Mouse (Mus musculus) liver, embryonic 12.5 days (tissue): ENCODE data around the gene Fam3c. TPM values are rescaled to one million over a fixed set of nuclear protein-coding genes. Genes with fewer than 3 reads are reported as not detected.
A peak's percentile ranks its signal among the peaks of the same experiment; 100 is the strongest.
"Not testable (repeated sequence)": the region's sequence is repeated elsewhere in the genome, so short reads cannot be mapped to it uniquely, and the experiment has no call there.

Experiments used
- ATAC-seq: fragments of 200-750 bp; cut with Nextera tagmentation; 2 replicates; pipeline ENCODE4 v1.8.0; 2017; ENCODE audit warnings: moderate number of reproducible peaks, mild to moderate bottlenecking, moderate library complexity
- H3K27ac ChIP-seq: fragments of 300-500 bp; sonication (generic); 2 replicates; pipeline ENCODE4 v1.5.1; 2016; ENCODE audit warnings: mild to moderate bottlenecking
- H3K27me3 ChIP-seq: fragments of 300-500 bp; sonication (generic); replicated peaks from 2 replicates; pipeline ENCODE4 v1.6.1; 2016; ENCODE audit warnings: mild to moderate bottlenecking, moderate library complexity
- H3K36me3 ChIP-seq: fragments of 300-500 bp; sonication (generic); 2 replicates; pipeline ENCODE4 v1.6.1; 2016; ENCODE audit warnings: mild to moderate bottlenecking, moderate library complexity
- H3K4me1 ChIP-seq: fragments of 300-500 bp; sonication (generic); 2 replicates; pipeline ENCODE4 v1.6.1; 2016
- H3K4me2 ChIP-seq: fragments of 300-500 bp; sonication (generic); 2 replicates; pipeline ENCODE4 v1.6.1; 2016; ENCODE audit warnings: mild to moderate bottlenecking, moderate library complexity
- H3K4me3 ChIP-seq: fragments of 300-500 bp; sonication (generic); 2 replicates; pipeline ENCODE4 v1.5.1; 2016; ENCODE audit warnings: mild to moderate bottlenecking, moderate library complexity
- H3K9ac ChIP-seq: fragments of 300-500 bp; sonication (generic); 2 replicates; pipeline ENCODE4 v1.6.1; 2016; ENCODE audit warnings: mild to moderate bottlenecking, moderate library complexity
- H3K9me3 ChIP-seq: fragments of 300-500 bp; sonication (generic); replicated peaks from 2 replicates; pipeline ENCODE4 v1.6.1; 2016; ENCODE audit warnings: mild to moderate bottlenecking, moderate library complexity
- WGBS: fragments of 180-500 bp; shearing (Covaris S2); methylation state at CpG from one replicate; pipeline ENCODE4 v1.1.7; 2016; ENCODE audit not compliant: insufficient replicate concordance; 5-methylcytosine and 5-hydroxymethylcytosine counted together
- polyA plus RNA-seq: library from polyadenylated mRNA; unstranded; fragments of >200 nt; fragmentation: Nextera tagmentation; extraction: Ambion mirVana; gene quantifications from 2 replicates; pipeline ENCODE4 v1.2.1, GENCODE M21; 2016

Fam3c gene
- polyA plus RNA-seq, 1 experiment from 2014 or later = 22.1 TPM

GRCm38 (mm10) chr6:22288004-22288736, 67.9 kb downstream of the Fam3c start, which contains the start of gene Wnt16:
TSS of gene Wnt16 (plus strand) at chr6:22288227.
- Histone ChIP-seq H3K36me3 (no peaks in the 10 kb centered on the region), H3K27me3 (peaks cover 43% of the 10 kb centered on the region), H3K4me3 (peak within 1 kb of the TSS; percentile 28), H3K9me3 (no peaks in the 10 kb centered on the region), H3K4me2 (peak within 1 kb of the TSS; percentile 56), H3K27ac (no peak within 1 kb of the TSS), H3K9ac (no peak within 1 kb of the TSS), H3K4me1 (peaks cover 7% of the 10 kb centered on the region; the same call in 1 of the 2 replicates)
- ATAC-seq = 0 out of 2 replicates have a peak, but pooled peaks have one; percentile 18
- 2% methylated on average over 20 of the region's 20 CpGs for WGBS

DNA sequence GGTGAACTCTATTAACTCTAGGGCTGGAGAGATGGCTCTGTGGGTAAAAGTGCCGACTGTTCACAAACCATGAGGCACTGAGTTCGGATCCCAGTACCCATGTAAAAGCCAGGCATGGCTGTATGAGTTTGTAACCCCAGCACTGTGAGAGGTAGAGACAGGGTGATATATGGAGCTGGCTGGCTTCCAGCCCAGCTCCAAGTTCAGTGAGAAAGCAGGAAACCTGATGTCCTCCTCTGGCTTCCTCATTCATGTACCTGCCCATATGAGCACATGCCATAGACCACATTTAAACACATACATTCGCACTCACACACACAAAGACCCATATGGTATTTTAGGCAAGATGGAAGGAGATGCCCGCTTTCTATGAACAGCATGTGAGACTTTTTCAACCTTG, 73.6 kb downstream of the Fam3c start:
- Histone ChIP-seq H3K4me3 (no peak overlapping the region), H3K4me1 (no peaks in the 10 kb centered on the region), H3K9ac (no peak overlapping the region), H3K36me3 (no peaks in the 10 kb centered on the region), H3K9me3 (no peaks in the 10 kb centered on the region), H3K4me2 (no peak overlapping the region), H3K27ac (no peak overlapping the region), H3K27me3 (peaks cover 11% of the 10 kb centered on the region)
- ATAC-seq = no peak
- WGBS = 66% methylated on average over 4 of the region's 4 CpGs

DNA sequence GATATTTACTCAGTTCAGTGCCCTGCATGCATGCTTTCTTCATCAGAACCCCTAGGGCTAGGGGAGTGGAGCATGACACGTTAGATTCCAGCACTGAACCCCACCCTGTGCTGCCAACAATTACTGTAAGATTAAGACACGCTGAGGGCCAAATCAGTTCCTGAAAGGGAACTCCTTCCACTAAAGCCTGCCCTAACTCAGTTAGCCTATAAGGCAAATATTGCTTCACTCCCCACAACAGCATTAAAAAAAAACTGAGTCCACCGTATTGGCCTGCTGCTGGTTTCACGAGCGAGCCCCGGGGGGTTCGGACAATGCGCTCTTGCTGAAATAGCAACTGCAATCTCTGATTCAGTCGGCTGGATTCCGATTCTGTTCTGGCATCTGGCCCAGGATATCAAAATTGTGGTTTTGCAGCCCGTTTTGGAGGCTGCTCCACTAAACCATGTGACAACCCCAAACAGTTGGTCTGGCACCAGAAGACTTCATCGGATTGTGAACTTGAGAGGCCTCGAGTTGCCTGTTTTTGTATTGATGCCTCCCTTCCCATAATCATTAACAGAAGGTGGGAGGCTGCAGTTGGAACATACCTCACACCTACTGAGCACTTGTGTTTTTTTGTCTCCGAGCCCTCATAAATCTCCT, 75.7 kb downstream of the Fam3c start:
- Histone ChIP-seq H3K27me3 (no peaks in the 10 kb centered on the region), H3K4me3 (no peak overlapping the region)
- no peak for ATAC-seq

DNA sequence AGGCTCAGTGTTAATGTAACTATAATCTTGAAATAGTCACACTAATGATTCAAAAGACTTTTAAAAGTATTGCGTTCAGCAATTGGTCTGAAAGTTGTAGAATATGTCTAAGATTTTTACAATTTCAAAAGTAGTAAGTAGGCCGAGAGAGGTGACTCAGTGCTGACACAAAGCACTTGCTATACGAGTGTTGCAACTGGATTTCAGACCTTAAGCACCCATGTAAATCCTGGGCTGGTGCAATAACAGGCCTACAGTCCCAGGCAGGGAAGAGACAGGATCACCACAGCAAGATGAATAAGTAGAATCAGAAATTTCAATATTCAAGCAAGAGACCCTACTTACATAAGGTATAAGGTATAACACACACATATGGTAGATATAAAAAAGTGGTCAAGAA, 78.1 kb downstream of the Fam3c start:
- Histone ChIP-seq H3K36me3 (no peaks in the 10 kb centered on the region), H3K27ac (no peak overlapping the region), H3K4me1 (no peaks in the 10 kb centered on the region), H3K4me3 (no peak overlapping the region), H3K9ac (no peak overlapping the region), H3K4me2 (no peak overlapping the region), H3K27me3 (no peaks in the 10 kb centered on the region), H3K9me3 (no peaks in the 10 kb centered on the region)
- 68% methylated on average over 3 of the region's 3 CpGs for whole genome bisulfite sequencing
- ATAC-seq = no peak

More for the DNA sequence above, 75.7 kb downstream of the Fam3c start:
- H3K9me3 ChIP-seq = no peaks in the 10 kb centered on the region
- no peak overlapping the region for H3K9ac ChIP-seq
- H3K27ac ChIP-seq = no peak overlapping the region
- WGBS = 64% methylated on average over 14 of the region's 14 CpGs
- H3K4me2 ChIP-seq = no peak overlapping the region
- H3K36me3 ChIP-seq = no peaks in the 10 kb centered on the region
- no peaks in the 10 kb centered on the region for H3K4me1 ChIP-seq

DNA sequence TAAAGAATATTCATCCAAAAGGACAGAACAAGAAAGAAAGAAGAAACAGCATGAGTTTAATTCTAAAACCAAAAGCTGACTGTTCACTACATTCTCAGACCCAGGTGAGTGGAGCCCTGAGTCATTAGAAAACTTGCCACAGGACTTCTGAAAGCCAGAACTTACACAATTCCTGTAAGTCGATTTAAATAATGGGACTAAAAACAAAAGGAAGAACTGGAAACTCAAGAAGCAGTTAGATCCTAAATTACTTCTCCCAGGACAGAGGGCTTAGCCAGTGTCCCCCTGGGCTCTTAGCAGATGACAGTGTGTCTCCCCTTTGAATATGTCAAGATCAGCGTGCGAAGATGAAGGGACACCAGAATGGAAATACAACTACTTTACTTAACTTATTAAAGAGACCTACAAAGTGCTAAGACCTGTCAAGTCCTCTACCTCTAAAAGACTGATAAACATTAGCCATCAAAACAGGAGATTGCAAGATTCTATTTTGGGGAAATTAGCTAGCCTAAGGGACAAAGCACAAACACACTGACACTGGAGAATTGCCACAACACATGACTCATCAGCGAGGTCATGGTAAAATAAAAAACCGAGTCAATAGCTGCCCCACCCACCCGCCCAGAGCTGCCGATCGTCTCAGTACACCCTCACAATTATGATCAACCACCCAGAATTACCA, 86.1 kb downstream of the Fam3c start:
- H3K36me3 ChIP-seq = no peaks in the 10 kb centered on the region
- H3K4me2 ChIP-seq = no peak overlapping the region
- H3K9ac ChIP-seq = no peak overlapping the region
- H3K4me1 ChIP-seq = no peaks in the 10 kb centered on the region
- H3K9me3 ChIP-seq = no peaks in the 10 kb centered on the region
- H3K27me3 ChIP-seq = no peaks in the 10 kb centered on the region
- H3K4me3 ChIP-seq = no peak overlapping the region
- ATAC-seq = no peak
- no peak overlapping the region for H3K27ac ChIP-seq
- WGBS = 51% methylated on average over 8 of the region's 8 CpGs

DNA sequence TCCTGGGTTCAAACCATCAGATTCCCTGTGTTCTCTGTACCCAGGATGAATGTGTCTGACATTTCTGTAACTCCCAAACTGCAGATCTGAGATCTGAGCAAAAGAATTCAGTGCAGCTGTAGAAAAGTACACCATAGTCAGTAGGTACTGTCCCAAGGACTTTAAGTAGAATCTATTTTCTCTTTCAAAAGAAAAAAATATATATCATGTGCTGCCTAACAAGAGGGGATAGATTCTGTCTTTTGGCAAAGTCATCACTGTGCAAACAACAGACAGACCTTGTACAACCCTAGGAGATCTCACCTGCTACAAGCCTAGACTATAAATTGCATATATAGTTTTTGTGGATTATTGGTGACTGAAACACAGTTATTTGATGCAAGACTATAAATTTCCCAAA, 87.4 kb downstream of the Fam3c start:
- no peaks in the 10 kb centered on the region for H3K9me3 ChIP-seq
- no peaks in the 10 kb centered on the region for H3K27me3 ChIP-seq
- no peak for ATAC-seq
- no peak overlapping the region for H3K4me2 ChIP-seq
- H3K36me3 ChIP-seq = no peaks in the 10 kb centered on the region
- H3K9ac ChIP-seq = no peak overlapping the region
- H3K27ac ChIP-seq = no peak overlapping the region
- H3K4me3 ChIP-seq = no peak overlapping the region
- no peaks in the 10 kb centered on the region for H3K4me1 ChIP-seq

DNA sequence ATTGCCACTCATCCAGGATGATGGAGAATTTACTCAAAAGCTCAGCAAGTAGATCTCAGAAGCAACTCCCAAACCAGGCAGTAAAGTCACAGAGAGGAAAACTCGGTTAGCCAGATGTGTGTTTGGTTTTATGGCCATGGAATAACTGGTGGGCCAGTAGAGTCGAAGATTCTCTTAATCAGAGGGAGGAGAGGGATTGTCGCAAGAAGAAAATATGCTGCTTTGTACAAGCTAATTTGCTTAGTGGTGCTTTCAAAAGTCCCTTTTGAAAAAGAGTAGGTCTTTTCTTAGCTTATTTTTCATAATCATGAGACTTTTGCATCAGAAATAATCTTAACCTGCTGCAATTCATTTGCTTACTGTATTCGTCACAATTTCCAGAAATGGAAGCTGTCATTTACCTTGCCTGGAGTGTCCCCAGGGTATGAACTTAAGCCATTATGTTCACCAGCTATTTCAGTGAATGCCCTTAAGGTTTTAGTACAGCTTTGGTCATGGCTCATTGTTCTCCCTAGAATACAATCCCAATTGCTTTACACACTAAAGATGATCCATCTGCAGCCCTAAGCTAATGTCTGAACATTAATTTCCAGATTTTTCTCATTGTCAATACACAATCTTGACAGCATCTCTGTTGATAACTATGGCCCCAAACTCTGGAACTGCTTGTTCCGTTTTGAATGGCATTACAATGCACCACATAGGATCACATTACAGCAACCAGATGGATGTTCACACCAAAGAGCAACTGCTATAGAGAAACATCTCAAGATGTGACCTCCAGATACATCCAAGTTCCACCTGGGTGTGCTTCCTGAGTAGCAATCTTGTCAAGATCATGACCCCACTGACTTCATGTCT, 88.0 kb downstream of the Fam3c start:
- no peak overlapping the region for H3K9ac ChIP-seq
- H3K9me3 ChIP-seq = no peaks in the 10 kb centered on the region
- no peak overlapping the region for H3K27ac ChIP-seq
- WGBS = 61% methylated on average over 5 of the region's 5 CpGs
- no peaks in the 10 kb centered on the region for H3K4me1 ChIP-seq
- no peak overlapping the region for H3K4me3 ChIP-seq
- no peak overlapping the region for H3K4me2 ChIP-seq
- H3K27me3 ChIP-seq = no peaks in the 10 kb centered on the region
- no peak for ATAC-seq
- no peaks in the 10 kb centered on the region for H3K36me3 ChIP-seq

GRCm38 (mm10) chr6:22266018-22266417, 90.0 kb downstream of the Fam3c start:
- Histone ChIP-seq H3K4me2 (no peak overlapping the region), H3K4me1 (no peaks in the 10 kb centered on the region), H3K9ac (no peak overlapping the region), H3K27ac (no peak overlapping the region), H3K36me3 (no peaks in the 10 kb centered on the region), H3K27me3 (no peaks in the 10 kb centered on the region), H3K4me3 (no peak overlapping the region), H3K9me3 (no peaks in the 10 kb centered on the region)
- WGBS = 59% methylated on average over 4 of the region's 4 CpGs
- no peak for ATAC-seq

- not testable (repeated sequence) for H3K4me2 ChIP-seq, H3K27me3 ChIP-seq, H3K36me3 ChIP-seq, H3K9me3 ChIP-seq, H3K9ac ChIP-seq, H3K27ac ChIP-seq, H3K4me1 ChIP-seq, ATAC-seq, H3K4me3 ChIP-seq
- 69% methylated on average over 8 of the region's 8 CpGs for WGBS
These were observed 91.9 kb downstream of the Fam3c start for GRCm38 (mm10) chr6:22264094-22264493.

- 53% methylated on average over 4 of the region's 4 CpGs for WGBS
- ATAC-seq = no peak
These were observed 93.5 kb downstream of the Fam3c start for GRCm38 (mm10) chr6:22262519-22262918.

GRCm38 (mm10) chr6:22258784-22259183, 97.3 kb downstream of the Fam3c start:
- no peaks in the 10 kb centered on the region for H3K4me1 ChIP-seq
- WGBS = 65% methylated on average over 4 of the region's 4 CpGs
- no peak overlapping the region for H3K27ac ChIP-seq
- ATAC-seq = no peak
- no peak overlapping the region for H3K4me2 ChIP-seq
- no peaks in the 10 kb centered on the region for H3K9me3 ChIP-seq
- H3K27me3 ChIP-seq = no peaks in the 10 kb centered on the region
- H3K4me3 ChIP-seq = no peak overlapping the region
- no peaks in the 10 kb centered on the region for H3K36me3 ChIP-seq
- H3K9ac ChIP-seq = no peak overlapping the region

More at GRCm38 (mm10) chr6:22262519-22262918, 93.5 kb downstream of the Fam3c start:
- Histone ChIP-seq H3K27ac (no peak overlapping the region), H3K36me3 (no peaks in the 10 kb centered on the region), H3K9ac (no peak overlapping the region), H3K9me3 (no peaks in the 10 kb centered on the region), H3K4me3 (no peak overlapping the region), H3K4me2 (no peak overlapping the region), H3K27me3 (no peaks in the 10 kb centered on the region), H3K4me1 (no peaks in the 10 kb centered on the region)
